Mouse (Mus musculus): ENCODE data around the gene Slc44a4. TPM values are rescaled to one million over a fixed set of nuclear protein-coding genes. Genes with fewer than 3 reads are reported as not detected.
"Not testable (repeated sequence)": the region's sequence is repeated elsewhere in the genome, so short reads cannot be mapped to it uniquely, and the experiment has no call there.

The Slc44a4 gene
- total RNA-seq, 1 experiment from 2014 or later, result not detected

GRCm38 (mm10) chr17:34952378-34953040 is 38.2 kb downstream of the Slc44a4 start:
- ATAC-seq (replicated peaks in 1 of 2; ENCODE audit: insufficient read depth in 1 of 2, low FRiP score in 2 of 2, low TSS enrichment in 1 of 2, low read depth in 1 of 2, poor library complexity in 2 of 2, severe bottlenecking in 2 of 2), result peak; percentile 78 to 82

DNA sequence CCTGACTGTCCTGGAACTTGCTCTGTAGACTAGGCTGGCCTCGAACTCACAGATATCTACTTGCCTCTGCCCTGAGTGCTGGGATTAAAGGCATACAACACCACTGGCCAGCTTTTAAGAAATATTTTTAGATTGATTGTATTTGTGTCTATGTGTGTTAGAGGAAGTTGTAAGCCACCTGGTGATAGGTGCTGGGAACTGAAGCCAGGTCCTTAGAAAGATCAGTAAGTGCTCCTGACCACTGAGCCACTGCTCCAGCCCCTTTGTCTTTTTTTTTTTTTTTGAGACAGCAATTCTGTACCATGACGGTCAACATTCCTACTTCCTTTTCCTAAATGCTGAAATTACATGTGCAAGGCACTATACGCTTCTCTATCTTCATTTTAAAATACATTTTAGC is 39.0 kb downstream of the Slc44a4 start:
- ATAC-seq (replicated peaks in 1 of 2; ENCODE audit: insufficient read depth in 1 of 2, low FRiP score in 2 of 2, low TSS enrichment in 1 of 2, low read depth in 1 of 2, poor library complexity in 2 of 2, severe bottlenecking in 2 of 2), result no peak

DNA sequence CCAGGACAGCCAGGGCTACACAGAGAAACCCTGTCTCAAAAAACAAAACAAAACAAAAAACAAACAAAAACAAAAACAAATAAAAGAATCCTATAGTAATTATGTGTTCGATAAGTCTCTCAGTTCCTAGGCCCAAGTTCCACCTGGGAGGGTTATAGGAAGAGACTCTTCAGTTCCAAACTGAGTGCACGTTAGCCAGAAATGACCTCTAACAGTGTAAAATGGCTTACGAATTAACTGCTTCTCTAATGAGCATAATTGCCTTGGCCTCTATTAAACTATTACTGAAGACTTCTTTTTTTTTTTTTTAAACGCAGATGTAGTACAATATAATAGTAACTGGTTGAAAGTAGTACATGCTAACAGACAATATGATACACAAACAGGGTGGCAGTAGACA is 39.6 kb downstream of the Slc44a4 start:
- ATAC-seq (replicated peaks in 1 of 2; ENCODE audit: insufficient read depth in 1 of 2, low FRiP score in 2 of 2, low TSS enrichment in 1 of 2, low read depth in 1 of 2, poor library complexity in 2 of 2, severe bottlenecking in 2 of 2), result no peak

GRCm38 (mm10) chr17:34954831-34955230 is 40.6 kb downstream of the Slc44a4 start:
- ATAC-seq (replicated peaks in 1 of 2; ENCODE audit: insufficient read depth in 1 of 2, low FRiP score in 2 of 2, low TSS enrichment in 1 of 2, low read depth in 1 of 2, poor library complexity in 2 of 2, severe bottlenecking in 2 of 2), result no peak

GRCm38 (mm10) chr17:34955884-34956283 is 41.6 kb downstream of the Slc44a4 start:
- ATAC-seq (replicated peaks in 1 of 2; ENCODE audit: insufficient read depth in 1 of 2, low FRiP score in 2 of 2, low TSS enrichment in 1 of 2, low read depth in 1 of 2, poor library complexity in 2 of 2, severe bottlenecking in 2 of 2), result no peak

- ATAC-seq (replicated peaks in 1 of 2; ENCODE audit: insufficient read depth in 1 of 2, low FRiP score in 2 of 2, low TSS enrichment in 1 of 2, low read depth in 1 of 2, poor library complexity in 2 of 2, severe bottlenecking in 2 of 2), result no peak
These were observed 42.1 kb downstream of the Slc44a4 start for GRCm38 (mm10) chr17:34956340-34956739.

DNA sequence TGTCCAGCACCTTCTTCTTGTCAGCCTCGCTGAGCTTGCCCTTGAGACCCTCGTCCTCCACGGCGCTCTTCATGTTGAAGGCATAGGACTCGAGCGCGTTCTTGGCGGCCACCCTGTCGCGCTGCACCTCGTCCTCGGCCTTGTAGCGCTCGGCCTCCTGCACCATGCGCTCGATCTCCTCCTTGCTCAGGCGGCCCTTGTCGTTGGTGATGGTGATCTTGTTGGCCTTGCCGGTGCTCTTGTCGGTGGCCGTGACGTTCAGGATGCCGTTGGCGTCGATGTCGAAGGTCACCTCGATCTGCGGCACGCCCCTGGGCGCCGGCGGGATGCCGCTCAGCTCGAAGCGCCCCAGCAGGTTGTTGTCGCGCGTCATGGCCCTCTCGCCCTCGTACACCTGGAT is 43.0 kb downstream of the Slc44a4 start:
- not testable (repeated sequence) for ATAC-seq (replicated peaks in 1 of 2; ENCODE audit: insufficient read depth in 1 of 2, low FRiP score in 2 of 2, low TSS enrichment in 1 of 2, low read depth in 1 of 2, poor library complexity in 2 of 2, severe bottlenecking in 2 of 2)

- not testable (repeated sequence) for ATAC-seq (replicated peaks in 1 of 2; ENCODE audit: insufficient read depth in 1 of 2, low FRiP score in 2 of 2, low TSS enrichment in 1 of 2, low read depth in 1 of 2, poor library complexity in 2 of 2, severe bottlenecking in 2 of 2)
These were observed 43.7 kb downstream of the Slc44a4 start for GRCm38 (mm10) chr17:34957966-34958365.

DNA sequence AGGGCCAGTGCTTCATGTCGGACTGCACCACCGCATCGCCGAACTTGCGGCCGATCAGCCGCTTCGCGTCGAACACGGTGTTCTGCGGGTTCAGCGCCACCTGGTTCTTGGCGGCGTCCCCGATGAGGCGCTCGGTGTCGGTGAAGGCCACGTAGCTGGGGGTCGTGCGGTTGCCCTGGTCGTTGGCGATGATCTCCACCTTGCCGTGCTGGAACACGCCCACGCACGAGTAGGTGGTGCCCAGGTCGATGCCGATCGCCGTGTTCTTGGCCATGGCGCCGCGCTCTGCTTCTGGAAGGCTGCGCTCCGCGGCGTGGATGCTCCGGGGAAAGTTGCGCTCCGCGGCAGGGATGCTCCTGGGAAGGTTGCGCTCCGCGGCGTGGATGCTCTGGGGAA is 44.5 kb downstream of the Slc44a4 start:
- ATAC-seq (replicated peaks in 1 of 2; ENCODE audit: insufficient read depth in 1 of 2, low FRiP score in 2 of 2, low TSS enrichment in 1 of 2, low read depth in 1 of 2, poor library complexity in 2 of 2, severe bottlenecking in 2 of 2), result peak in 1 of 2 experiments; percentile 19; a peak in 1 of 4 replicates

- ATAC-seq (replicated peaks in 1 of 2; ENCODE audit: insufficient read depth in 1 of 2, low FRiP score in 2 of 2, low TSS enrichment in 1 of 2, low read depth in 1 of 2, poor library complexity in 2 of 2, severe bottlenecking in 2 of 2), result peak; percentile 93
These were observed 45.0 kb downstream of the Slc44a4 start, which contains the start of gene Hspa1b for GRCm38 (mm10) chr17:34959130-34959778. Gene Hspa1b, minus strand, starts transcription at chr17:34959238.

GRCm38 (mm10) chr17:34959881-34960515 is 45.7 kb downstream of the Slc44a4 start:
- ATAC-seq (replicated peaks in 1 of 2; ENCODE audit: insufficient read depth in 1 of 2, low FRiP score in 2 of 2, low TSS enrichment in 1 of 2, low read depth in 1 of 2, poor library complexity in 2 of 2, severe bottlenecking in 2 of 2), result no peak

- no peak for ATAC-seq (replicated peaks in 1 of 2; ENCODE audit: insufficient read depth in 1 of 2, low FRiP score in 2 of 2, low TSS enrichment in 1 of 2, low read depth in 1 of 2, poor library complexity in 2 of 2, severe bottlenecking in 2 of 2)
These were observed 46.6 kb downstream of the Slc44a4 start for GRCm38 (mm10) chr17:34960702-34961493.

DNA sequence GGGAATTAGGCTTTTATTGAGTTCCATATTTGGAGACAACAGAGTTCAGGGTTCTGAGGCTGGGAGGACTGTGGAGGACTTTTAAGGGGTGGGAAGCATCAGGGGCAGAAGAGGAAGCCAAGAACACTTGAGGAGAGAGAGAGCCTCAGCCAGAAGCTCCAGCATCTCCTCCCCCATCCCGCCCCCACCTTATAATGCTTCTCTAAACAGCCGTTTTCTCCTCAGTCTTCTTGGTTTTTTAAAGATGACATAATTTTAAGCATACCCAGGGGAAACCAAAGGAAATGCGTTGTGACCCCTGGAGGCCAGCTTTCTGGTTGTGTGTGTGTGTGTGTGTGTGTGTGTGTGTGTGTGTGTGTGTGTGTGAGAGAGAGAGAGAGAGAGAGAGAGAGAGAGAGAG is 47.9 kb downstream of the Slc44a4 start:
- no peak for ATAC-seq (replicated peaks in 1 of 2; ENCODE audit: insufficient read depth in 1 of 2, low FRiP score in 2 of 2, low TSS enrichment in 1 of 2, low read depth in 1 of 2, poor library complexity in 2 of 2, severe bottlenecking in 2 of 2)

- no peak for ATAC-seq (replicated peaks in 1 of 2; ENCODE audit: insufficient read depth in 1 of 2, low FRiP score in 2 of 2, low TSS enrichment in 1 of 2, low read depth in 1 of 2, poor library complexity in 2 of 2, severe bottlenecking in 2 of 2)
These were observed 48.6 kb downstream of the Slc44a4 start for GRCm38 (mm10) chr17:34962841-34963240.

DNA sequence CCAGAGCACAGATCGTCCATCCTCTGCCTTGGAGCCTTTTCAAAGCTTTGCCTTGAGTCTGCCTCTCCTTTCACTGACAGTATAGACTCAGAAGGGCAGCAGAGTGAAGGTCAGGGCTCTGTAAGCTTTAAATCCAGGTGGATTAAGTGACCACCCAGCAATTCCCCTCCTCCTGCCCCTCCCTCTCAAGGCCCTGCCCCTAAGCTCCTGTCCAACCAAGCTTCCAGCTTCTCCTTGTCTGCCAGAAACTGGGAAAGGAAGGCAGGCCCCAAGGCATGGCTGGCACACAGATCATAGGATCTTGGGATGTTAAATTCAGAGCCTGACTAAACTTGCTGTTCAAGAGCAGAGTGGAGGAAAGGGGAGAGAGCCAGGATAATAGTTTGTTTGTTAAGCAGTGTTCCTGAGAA is 50.4 kb downstream of the Slc44a4 start:
- ATAC-seq (replicated peaks in 1 of 2; ENCODE audit: insufficient read depth in 1 of 2, low FRiP score in 2 of 2, low TSS enrichment in 1 of 2, low read depth in 1 of 2, poor library complexity in 2 of 2, severe bottlenecking in 2 of 2), result no peak

DNA sequence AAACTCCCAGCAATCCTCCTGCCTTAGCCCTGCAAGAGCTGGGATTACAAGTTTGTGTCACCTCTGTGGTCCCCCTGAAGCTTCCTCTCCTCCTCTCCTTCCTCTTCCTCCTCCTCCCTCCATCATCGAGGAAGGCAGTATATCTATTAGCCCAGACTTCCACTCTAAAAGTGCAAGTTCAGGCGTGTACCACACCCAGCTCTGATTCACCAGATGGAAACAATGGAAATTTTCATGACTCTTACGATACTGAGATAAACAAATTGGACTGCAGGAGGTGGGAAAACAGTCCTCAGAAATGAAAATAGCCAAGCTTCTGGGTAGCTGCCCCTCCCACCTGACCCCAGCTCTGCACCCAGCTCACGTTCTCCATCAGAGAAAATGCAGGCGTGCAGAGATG is 51.4 kb downstream of the Slc44a4 start:
- ATAC-seq (replicated peaks in 1 of 2; ENCODE audit: insufficient read depth in 1 of 2, low FRiP score in 2 of 2, low TSS enrichment in 1 of 2, low read depth in 1 of 2, poor library complexity in 2 of 2, severe bottlenecking in 2 of 2), result no peak

DNA sequence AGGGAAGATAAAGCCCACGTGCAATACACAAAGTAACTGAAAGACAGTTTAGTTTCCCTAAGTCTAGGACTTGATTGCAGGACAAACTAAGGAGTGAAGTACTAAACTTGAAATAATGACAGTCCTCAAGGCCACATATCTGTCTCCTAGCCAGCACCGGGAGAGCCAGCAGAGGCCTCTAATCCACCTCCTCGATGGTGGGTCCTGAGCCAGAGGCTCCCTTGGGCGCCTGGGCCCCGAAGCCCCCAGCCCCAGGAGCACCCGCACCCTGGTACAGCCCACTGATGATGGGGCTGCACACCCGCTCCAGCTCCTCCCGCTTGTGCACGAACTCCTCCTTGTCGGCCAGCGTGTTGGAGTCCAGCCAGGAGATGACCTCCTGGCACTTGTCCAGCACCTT is 55.6 kb downstream of the Slc44a4 start, which contains the start of gene Gm20481:
Gene Gm20481 (plus strand): TSS at position 91 of the 400 bp plus-strand sequence.
- ATAC-seq (replicated peaks in 1 of 2; ENCODE audit: insufficient read depth in 1 of 2, low FRiP score in 2 of 2, low TSS enrichment in 1 of 2, low read depth in 1 of 2, poor library complexity in 2 of 2, severe bottlenecking in 2 of 2), result not testable (repeated sequence)

DNA sequence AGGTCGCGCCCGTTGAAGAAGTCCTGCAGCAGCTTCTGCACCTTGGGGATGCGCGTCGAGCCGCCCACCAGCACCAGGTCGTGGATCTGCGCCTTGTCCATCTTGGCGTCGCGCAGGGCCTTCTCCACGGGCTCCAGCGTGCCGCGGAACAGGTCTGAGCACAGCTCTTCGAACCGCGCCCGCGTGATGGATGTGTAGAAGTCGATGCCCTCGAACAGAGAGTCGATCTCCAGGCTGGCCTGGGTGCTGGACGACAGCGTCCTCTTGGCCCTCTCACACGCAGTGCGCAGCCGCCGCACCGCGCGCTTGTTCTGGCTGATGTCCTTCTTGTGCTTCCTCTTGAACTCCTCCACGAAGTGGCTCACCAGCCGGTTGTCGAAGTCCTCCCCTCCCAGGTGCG is 56.6 kb downstream of the Slc44a4 start:
- not testable (repeated sequence) for ATAC-seq (replicated peaks in 1 of 2; ENCODE audit: insufficient read depth in 1 of 2, low FRiP score in 2 of 2, low TSS enrichment in 1 of 2, low read depth in 1 of 2, poor library complexity in 2 of 2, severe bottlenecking in 2 of 2)

Data from hematopoietic stem cell, adult 5-6 weeks (primary cell).